Mouse (Mus musculus) stomach, embryonic 14.5 days (tissue): Measurements from ENCODE around the gene Cflar. TPM values are rescaled to one million over a fixed set of nuclear protein-coding genes. Genes with fewer than 3 reads are reported as not detected.
"Not testable (repeated sequence)": the region's sequence is repeated elsewhere in the genome, so short reads cannot be mapped to it uniquely, and the experiment has no call there.

ENCODE experiments used
- ATAC-seq: fragments of 200-750 bp; cut with Nextera tagmentation; 2 replicates; pipeline ENCODE4 v1.8.0; 2017; ENCODE audit warnings: low read depth, moderate TSS enrichment; ENCODE audit not compliant: insufficient number of reproducible peaks, insufficient read depth, low FRiP score
- H3K27ac ChIP-seq: fragments of 300-500 bp; sonication (generic); 2 replicates; pipeline ENCODE4 v1.5.1; 2014; ENCODE audit warnings: mild to moderate bottlenecking, low read length, moderate library complexity, mixed read lengths
- H3K27me3 ChIP-seq: fragments of 300-500 bp; sonication (generic); 2 replicates; pipeline ENCODE4 v1.6.1; 2014; ENCODE audit warnings: low read length, control low read depth, mixed read lengths; ENCODE audit not compliant: control insufficient read depth, insufficient read depth
- H3K36me3 ChIP-seq: fragments of 300-500 bp; sonication (generic); 2 replicates; pipeline ENCODE4 v1.6.1; 2014; ENCODE audit warnings: mild to moderate bottlenecking, control low read depth, low read length, moderate library complexity, mixed read lengths; ENCODE audit not compliant: control insufficient read depth, insufficient read depth
- H3K4me1 ChIP-seq: fragments of 300-500 bp; sonication (generic); 2 replicates; pipeline ENCODE4 v1.6.1; 2014; ENCODE audit warnings: low read length, control low read depth, mixed read lengths; ENCODE audit not compliant: control insufficient read depth, insufficient read depth
- H3K4me2 ChIP-seq: fragments of 300-500 bp; sonication (generic); replicated peaks from 2 replicates; pipeline ENCODE4 v1.6.1; 2014; ENCODE audit warnings: low read depth, low read length, control low read depth
- H3K4me3 ChIP-seq: fragments of 300-500 bp; sonication (generic); 2 replicates; pipeline ENCODE4 v1.5.1; 2014; ENCODE audit warnings: low read depth, low read length, control low read depth
- H3K9ac ChIP-seq: fragments of 300-500 bp; sonication (generic); replicated peaks from 2 replicates; pipeline ENCODE4 v1.6.1; 2014; ENCODE audit warnings: low read depth, mild to moderate bottlenecking, control low read depth, low read length, moderate library complexity, mixed read lengths
- H3K9me3 ChIP-seq: fragments of 300-500 bp; sonication (generic); 2 replicates; pipeline ENCODE4 v1.6.1; 2016; ENCODE audit warnings: low read depth, low read length, control low read depth; ENCODE audit not compliant: control insufficient read depth
- WGBS: fragments of 180-500 bp; shearing (Covaris S2); extraction: QIAGEN DNeasy Blood & Tissue Kit; methylation state at CpG from one replicate; pipeline ENCODE4 v1.1.7; 2014; 5-methylcytosine and 5-hydroxymethylcytosine counted together
- polyA plus RNA-seq: library from polyadenylated mRNA; unstranded; fragments of >200 nt; fragmentation: Nextera tagmentation; extraction: Ambion mirVana; gene quantifications from 2 replicates; pipeline ENCODE4 v1.2.1, GENCODE M21; 2014

The Cflar gene
- polyA plus RNA-seq, 1 experiment from 2014 or later = 44.1 TPM

GRCm38 (mm10) chr1:58746880-58747279 is 35.6 kb downstream of the Cflar start:
- H3K4me2 ChIP-seq = no peak overlapping the region
- no peaks in the 10 kb centered on the region for H3K4me1 ChIP-seq
- H3K4me3 ChIP-seq = no peak overlapping the region
- H3K36me3 ChIP-seq = peaks cover 59% of the 10 kb centered on the region
- H3K9ac ChIP-seq = no peak overlapping the region
- WGBS = 74% methylated on average over 9 of the region's 9 CpGs
- ATAC-seq = no peak
- H3K27me3 ChIP-seq = no peaks in the 10 kb centered on the region
- H3K9me3 ChIP-seq = no peaks in the 10 kb centered on the region
- H3K27ac ChIP-seq = no peak overlapping the region

GRCm38 (mm10) chr1:58759451-58759850 is 48.1 kb downstream of the Cflar start:
- 92% methylated on average over 3 of the region's 3 CpGs for WGBS
- Histone ChIP-seq H3K4me1 (no peaks in the 10 kb centered on the region), H3K27me3 (no peaks in the 10 kb centered on the region), H3K27ac (no peak overlapping the region), H3K4me2 (no peak overlapping the region), H3K4me3 (no peak overlapping the region), H3K9ac (no peak overlapping the region), H3K36me3 (peaks cover 15% of the 10 kb centered on the region), H3K9me3 (no peaks in the 10 kb centered on the region)
- ATAC-seq = no peak

- H3K9me3 ChIP-seq = no peaks in the 10 kb centered on the region
- H3K27me3 ChIP-seq = no peaks in the 10 kb centered on the region
- no peaks in the 10 kb centered on the region for H3K4me1 ChIP-seq
- no peak overlapping the region for H3K4me3 ChIP-seq
- H3K36me3 ChIP-seq = peaks cover 9% of the 10 kb centered on the region
- no peak for ATAC-seq
- no peak overlapping the region for H3K4me2 ChIP-seq
- no peak overlapping the region for H3K9ac ChIP-seq
- WGBS = 70% methylated on average over 1 of the region's 1 CpGs
- H3K27ac ChIP-seq = no peak overlapping the region
Measured at GRCm38 (mm10) chr1:58760581-58760980, 49.3 kb downstream of the Cflar start.

DNA sequence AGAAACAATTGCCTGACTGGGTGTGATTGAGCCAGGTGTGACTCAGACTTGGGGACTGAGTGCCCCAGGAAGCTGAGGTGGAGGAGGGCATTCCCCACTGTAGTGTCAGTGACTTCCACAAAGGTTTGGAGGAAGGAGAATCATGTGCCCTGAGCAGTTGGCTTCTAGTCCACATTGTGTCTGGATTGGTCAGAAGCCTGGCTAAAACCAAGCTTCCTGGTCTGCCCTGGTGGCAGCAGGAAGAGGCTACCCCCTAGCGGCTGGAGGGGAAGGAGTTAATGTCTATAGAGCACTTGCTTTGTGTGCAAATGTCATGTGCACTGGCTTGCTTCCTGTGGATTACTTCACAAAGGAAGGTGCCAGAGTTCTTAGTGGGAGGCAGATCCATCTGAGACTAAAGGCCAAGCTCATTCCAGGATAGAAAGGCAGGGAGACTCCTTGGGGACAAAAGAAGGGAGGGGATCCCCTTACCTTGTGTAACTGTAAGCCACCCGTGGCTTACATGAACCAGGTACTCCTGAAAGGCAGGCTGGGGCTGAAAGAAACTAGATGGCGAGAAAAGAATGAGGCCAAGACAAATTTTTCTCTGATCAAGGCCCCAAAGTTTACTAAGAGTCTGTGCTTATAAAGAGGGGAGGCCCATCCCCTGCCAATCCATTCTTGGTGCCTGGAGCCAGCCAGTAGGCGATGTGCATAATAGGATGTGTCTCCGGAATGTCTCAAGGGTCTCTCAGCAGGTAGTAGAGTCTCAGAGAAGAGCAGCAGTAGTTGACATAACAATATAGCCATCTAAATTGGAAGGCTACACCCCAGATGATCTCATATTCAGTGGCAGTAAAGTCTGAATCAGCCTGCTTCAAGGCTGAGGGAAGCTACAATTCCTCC is 50.3 kb downstream of the Cflar start:
- H3K4me1 ChIP-seq, H3K27ac ChIP-seq, H3K4me3 ChIP-seq, H3K9me3 ChIP-seq, H3K36me3 ChIP-seq, H3K9ac ChIP-seq, H3K4me2 ChIP-seq, ATAC-seq, H3K27me3 ChIP-seq: not testable (repeated sequence)
- WGBS = 69% methylated on average over 5 of the region's 5 CpGs

DNA sequence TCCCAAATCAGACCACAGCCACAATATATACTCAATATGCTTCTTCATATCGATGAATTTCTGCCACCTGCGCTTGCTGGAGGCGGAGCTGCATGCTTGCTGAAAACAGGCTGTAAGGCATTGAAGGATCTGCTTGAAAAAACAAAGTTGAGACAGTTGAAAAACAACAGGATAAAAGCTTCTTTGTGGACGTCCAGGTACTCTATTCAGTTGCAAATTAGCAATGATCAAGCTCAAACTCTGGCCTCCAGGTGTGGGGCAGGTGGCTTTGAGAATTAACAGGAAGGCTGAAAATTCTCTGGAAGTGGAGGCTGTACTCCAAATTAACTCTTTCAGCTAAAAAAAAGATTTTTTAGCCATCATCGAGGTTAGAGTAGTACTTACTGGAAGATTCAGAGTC is 51.3 kb downstream of the Cflar start:
- Histone ChIP-seq H3K27ac (no peak overlapping the region), H3K4me2 (no peak overlapping the region), H3K27me3 (no peaks in the 10 kb centered on the region), H3K4me1 (no peaks in the 10 kb centered on the region), H3K4me3 (no peak overlapping the region), H3K9ac (no peak overlapping the region), H3K36me3 (no peaks in the 10 kb centered on the region; the same call in 1 of the 2 replicates), H3K9me3 (no peaks in the 10 kb centered on the region)
- WGBS = 79% methylated on average over 5 of the region's 5 CpGs
- no peak for ATAC-seq

DNA sequence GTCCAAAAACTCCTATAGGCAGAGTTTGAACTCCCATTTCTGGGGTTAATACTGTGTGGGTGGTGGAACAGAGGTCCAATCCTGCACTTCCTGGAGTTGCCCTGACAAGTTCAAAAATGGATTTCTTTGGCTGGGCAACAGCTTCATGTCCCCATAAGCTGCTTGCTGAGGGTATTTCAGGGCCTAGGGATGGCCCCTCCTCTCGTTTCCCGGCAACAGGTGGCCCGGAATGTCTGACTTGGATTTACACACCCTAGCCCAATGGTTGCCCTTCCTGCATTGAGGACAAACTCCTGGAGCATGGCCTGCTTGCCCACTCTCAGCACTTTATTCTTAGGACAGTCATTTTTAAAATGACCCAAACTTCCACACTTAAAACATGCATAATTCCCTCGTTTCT is 55.1 kb downstream of the Cflar start:
- H3K4me3 ChIP-seq, ATAC-seq, H3K9me3 ChIP-seq, H3K4me1 ChIP-seq, H3K36me3 ChIP-seq, H3K4me2 ChIP-seq, H3K9ac ChIP-seq, H3K27me3 ChIP-seq, H3K27ac ChIP-seq: not testable (repeated sequence)
- 76% methylated on average over 4 of the region's 4 CpGs for WGBS

GRCm38 (mm10) chr1:58769136-58769535 is 57.8 kb downstream of the Cflar start:
- H3K4me2 ChIP-seq = no peak overlapping the region
- no peak overlapping the region for H3K9ac ChIP-seq
- H3K4me1 ChIP-seq = no peaks in the 10 kb centered on the region
- no peak overlapping the region for H3K4me3 ChIP-seq
- H3K36me3 ChIP-seq = no peaks in the 10 kb centered on the region
- no peak for ATAC-seq
- no peaks in the 10 kb centered on the region for H3K9me3 ChIP-seq
- H3K27me3 ChIP-seq = no peaks in the 10 kb centered on the region
- H3K27ac ChIP-seq = no peak overlapping the region

GRCm38 (mm10) chr1:58769701-58770100 is 58.4 kb downstream of the Cflar start:
- no peak overlapping the region for H3K9ac ChIP-seq
- no peaks in the 10 kb centered on the region for H3K27me3 ChIP-seq
- no peak overlapping the region for H3K4me2 ChIP-seq
- 53% methylated on average over 9 of the region's 9 CpGs for WGBS
- ATAC-seq = no peak
- no peak overlapping the region for H3K27ac ChIP-seq
- no peak overlapping the region for H3K4me3 ChIP-seq
- H3K9me3 ChIP-seq = no peaks in the 10 kb centered on the region
- H3K4me1 ChIP-seq = no peaks in the 10 kb centered on the region
- no peaks in the 10 kb centered on the region for H3K36me3 ChIP-seq
